Mouse (Mus musculus): Measurements from ENCODE around the gene Trim50. TPM values are rescaled to one million over a fixed set of nuclear protein-coding genes. Genes with fewer than 3 reads are reported as not detected.
A peak's percentile ranks its signal among the peaks of the same experiment; 100 is the strongest.

The Trim50 gene
- total and polyA plus RNA-seq, 3 experiments: not detected

GRCm38 (mm10) chr5:135316177-135316576 lies 36.9 kb upstream of the Trim50 start:
- no peaks in the 10 kb centered on the region for H3K36me3 ChIP-seq (replicated peaks in 1 of 2; ENCODE audit: control insufficient read depth in 1 of 2, insufficient read depth in 1 of 2, low read length in 1 of 2)
- H3K27me3 ChIP-seq (replicated peaks): peaks cover 19% of the 10 kb centered on the region
- in situ Hi-C loops (cut with MboI; ENCODE audit: low pct_ligation_motif_present, low pct_unique_long_range_greater_than_20kb, low sequenced_read_pairs) (no loop called here), dilution Hi-C loops (cut with MboI; ENCODE audit: extremely low pct_ligation_motif_present, extremely low pct_unique_long_range_greater_than_20kb, low sequenced_read_pairs) (no loop called here)
- DNase-seq (ENCODE audit: extremely low read depth): no peak
- H3K9ac ChIP-seq (ENCODE audit: insufficient read depth, low read depth): no peak overlapping the region
- H3K4me2 ChIP-seq (ENCODE audit: insufficient read depth, low read depth, poor library complexity, severe bottlenecking): no peak overlapping the region
- no peaks in the 10 kb centered on the region for H3K9me3 ChIP-seq (replicated peaks; ENCODE audit: low read length)
- H3K4me1 ChIP-seq (ENCODE audit: control insufficient read depth in 1 of 2, insufficient read depth in 2 of 2): peaks cover 7% of the 10 kb centered on the region in 2 experiments
- no peak overlapping the region for H3K27ac ChIP-seq (ENCODE audit: insufficient read depth, low read depth)
- H3K4me3 ChIP-seq (replicated peaks in 1 of 3; ENCODE audit: low read depth in 2 of 3, low read length in 2 of 3, poor library complexity in 1 of 3): no peak overlapping the region
- no peak for TF ChIP-seq JUND (conservative IDR thresholded peaks at IDR 0.05; ENCODE audit: low read depth, low read length)
- no peak for TF ChIP-seq PAX5 (IDR thresholded peaks at IDR 0.05; ENCODE audit: low read length)
- no peak for TF ChIP-seq CHD1 (IDR thresholded peaks at IDR 0.05; ENCODE audit: low read depth, low read length)
- TF ChIP-seq MAX (IDR thresholded peaks at IDR 0.05; ENCODE audit: low read length): no peak
- no peak for TF ChIP-seq USF1 (IDR thresholded peaks at IDR 0.05; ENCODE audit: low read depth, low read length)
- no peak for TF ChIP-seq TBP (conservative IDR thresholded peaks at IDR 0.05; ENCODE audit: low read depth, low read length)
- no peak for TF ChIP-seq ZKSCAN1 (IDR thresholded peaks at IDR 0.05; ENCODE audit: borderline replicate concordance, low read depth, low read length)
- no peaks in the 10 kb centered on the region for H3K79me2 ChIP-seq (replicated peaks; ENCODE audit: control insufficient read depth, extremely low read depth, insufficient read depth, poor library complexity, severe bottlenecking)

- DNase-seq (ENCODE audit: extremely low read depth): peak; percentile 14
- in situ Hi-C loops (cut with MboI; ENCODE audit: low pct_ligation_motif_present, low pct_unique_long_range_greater_than_20kb, low sequenced_read_pairs) (no loop called here), dilution Hi-C loops (cut with MboI; ENCODE audit: extremely low pct_ligation_motif_present, extremely low pct_unique_long_range_greater_than_20kb, low sequenced_read_pairs) (no loop called here)
- Histone ChIP-seq H3K4me3 (replicated peaks in 1 of 3; ENCODE audit: low read depth in 2 of 3, low read length in 2 of 3, poor library complexity in 1 of 3) (no peak overlapping the region), H3K36me3 (replicated peaks in 1 of 2; ENCODE audit: control insufficient read depth in 1 of 2, insufficient read depth in 1 of 2, low read length in 1 of 2) (no peaks in the 10 kb centered on the region), H3K27me3 (replicated peaks) (peaks cover 5% of the 10 kb centered on the region), H3K9ac (ENCODE audit: insufficient read depth, low read depth) (no peak overlapping the region), H3K79me2 (replicated peaks; ENCODE audit: control insufficient read depth, extremely low read depth, insufficient read depth, poor library complexity, severe bottlenecking) (no peaks in the 10 kb centered on the region), H3K9me3 (replicated peaks; ENCODE audit: low read length) (no peaks in the 10 kb centered on the region), H3K4me1 (ENCODE audit: control insufficient read depth in 1 of 2, insufficient read depth in 2 of 2) (peaks cover 7 to 9% of the 10 kb centered on the region in 2 experiments), H3K27ac (ENCODE audit: insufficient read depth, low read depth) (no peak overlapping the region), H3K4me2 (ENCODE audit: insufficient read depth, low read depth, poor library complexity, severe bottlenecking) (no peak overlapping the region)
- TF ChIP-seq CTCF (conservative IDR thresholded peaks at IDR 0.05 in 1 of 2, IDR thresholded peaks at IDR 0.05 in 1 of 2; ENCODE audit: low read depth in 2 of 2, low read length in 2 of 2) (peak in 1 of 2 experiments; percentile 57; a peak in 2 of 4 replicates), NRF1 (IDR thresholded peaks at IDR 0.05; ENCODE audit: low read depth, low read length) (no peak), PAX5 (IDR thresholded peaks at IDR 0.05; ENCODE audit: low read length) (no peak), SMC3 (IDR thresholded peaks at IDR 0.05; ENCODE audit: low read depth, low read length) (peak; percentile 32), ZNF384 (IDR thresholded peaks at IDR 0.05; ENCODE audit: low read depth, low read length) (no peak), USF1 (IDR thresholded peaks at IDR 0.05; ENCODE audit: low read depth, low read length) (no peak), RAD21 (IDR thresholded peaks at IDR 0.05; ENCODE audit: low read depth, low read length) (peak; percentile 59), HCFC1 (IDR thresholded peaks at IDR 0.05; ENCODE audit: low read depth, low read length) (no peak)
Observed at GRCm38 (mm10) chr5:135319856-135320255, 33.2 kb upstream of the Trim50 start.

DNA sequence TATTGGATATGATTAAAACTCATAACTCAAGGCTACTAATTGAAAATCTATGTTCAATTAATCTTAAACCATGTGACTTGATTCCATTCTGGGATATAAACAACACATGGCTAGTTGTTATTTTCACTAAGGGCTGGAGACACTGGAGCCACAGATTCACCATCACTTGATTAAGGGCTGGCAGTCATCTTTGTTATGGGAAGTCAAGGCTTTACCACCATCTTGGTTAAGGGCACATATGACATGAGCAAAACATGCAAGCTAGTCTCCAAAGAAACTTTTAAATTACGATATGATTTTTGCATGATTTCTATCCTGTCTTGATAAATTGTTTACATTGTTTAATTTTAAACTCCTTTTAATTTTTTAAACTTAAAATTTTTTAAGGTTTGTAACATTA lies 30.9 kb upstream of the Trim50 start:
- Histone ChIP-seq H3K4me3 (replicated peaks in 1 of 3; ENCODE audit: low read depth in 2 of 3, low read length in 2 of 3, poor library complexity in 1 of 3) (no peak overlapping the region), H3K36me3 (replicated peaks in 1 of 2; ENCODE audit: control insufficient read depth in 1 of 2, insufficient read depth in 1 of 2, low read length in 1 of 2) (no peaks in the 10 kb centered on the region), H3K9ac (ENCODE audit: insufficient read depth, low read depth) (no peak overlapping the region), H3K4me1 (ENCODE audit: control insufficient read depth in 1 of 2, insufficient read depth in 2 of 2) (peaks cover 7 to 13% of the 10 kb centered on the region in 2 experiments), H3K4me2 (ENCODE audit: insufficient read depth, low read depth, poor library complexity, severe bottlenecking) (no peak overlapping the region), H3K79me2 (replicated peaks; ENCODE audit: control insufficient read depth, extremely low read depth, insufficient read depth, poor library complexity, severe bottlenecking) (no peaks in the 10 kb centered on the region), H3K27me3 (replicated peaks) (peaks cover 5% of the 10 kb centered on the region), H3K27ac (ENCODE audit: insufficient read depth, low read depth) (no peak overlapping the region), H3K9me3 (replicated peaks; ENCODE audit: low read length) (no peaks in the 10 kb centered on the region)
- TF ChIP-seq MEF2A (IDR thresholded peaks at IDR 0.05; ENCODE audit: borderline replicate concordance, low read depth, low read length): no peak
- TF ChIP-seq RCOR1 (conservative IDR thresholded peaks at IDR 0.05; ENCODE audit: low read depth, low read length): peak; percentile 80; the same call in 1 of the 2 replicates
- TF ChIP-seq HCFC1 (IDR thresholded peaks at IDR 0.05; ENCODE audit: low read depth, low read length): peak; percentile 65
- no peak for TF ChIP-seq ELF1 (IDR thresholded peaks at IDR 0.05; ENCODE audit: low read depth, low read length)
- peak; percentile 74 for TF ChIP-seq NRF1 (IDR thresholded peaks at IDR 0.05; ENCODE audit: low read depth, low read length)
- DNase-seq (ENCODE audit: extremely low read depth): no peak
- in situ Hi-C loops (cut with MboI; ENCODE audit: low pct_ligation_motif_present, low pct_unique_long_range_greater_than_20kb, low sequenced_read_pairs): no loop called here
- dilution Hi-C loops (cut with MboI; ENCODE audit: extremely low pct_ligation_motif_present, extremely low pct_unique_long_range_greater_than_20kb, low sequenced_read_pairs): no loop called here

Measured in CH12.LX (cell line).